Mouse (Mus musculus) MEL (cell line): ENCODE data around the gene Large2. TPM values are rescaled to one million over a fixed set of nuclear protein-coding genes. Genes with fewer than 3 reads are reported as not detected.
"Not testable (repeated sequence)": the region's sequence is repeated elsewhere in the genome, so short reads cannot be mapped to it uniquely, and the experiment has no call there.

Experiments
- DNase-seq: peaks from one replicate; pipeline ENCODE4 v3.0.0; 2011; ENCODE audit warnings: low read depth, low spot score
- H3K27ac ChIP-seq: 2 replicates; pipeline ENCODE4 v1.5.1; 2012; ENCODE audit warnings: low read depth, mild to moderate bottlenecking, control low read depth, low read length, moderate library complexity; ENCODE audit not compliant: control insufficient read depth
- H3K27me3 ChIP-seq, 2 experiments: fragments of 150-350 bp in 1 of 2; sonication (generic) in 1 of 2; 2 replicates each; pipeline ENCODE4 v1.6.1; 2012; ENCODE audit warnings: low read length in 2 of 2, mild to moderate bottlenecking in 2 of 2, improper control_type of control experiment in 1 of 2, moderate library complexity in 1 of 2; ENCODE audit not compliant: insufficient read depth in 2 of 2, control insufficient read depth in 1 of 2
- H3K36me3 ChIP-seq, 2 experiments: 2 replicates each; pipeline ENCODE4 v1.6.1; 2012 to 2014; ENCODE audit warnings: low read length in 2 of 2, improper control_type of control experiment in 1 of 2, inconsistent platforms in 1 of 2, mild to moderate bottlenecking in 1 of 2; ENCODE audit not compliant: insufficient read depth in 2 of 2, control insufficient read depth in 1 of 2
- H3K4me1 ChIP-seq, 2 experiments: fragments of 150-350 bp in 1 of 2; sonication (generic) in 1 of 2; 2 replicates each; pipeline ENCODE4 v1.6.1; 2012; ENCODE audit warnings: low read length in 2 of 2, improper control_type of control experiment in 1 of 2, mild to moderate bottlenecking in 1 of 2; ENCODE audit not compliant: insufficient read depth in 2 of 2, control insufficient read depth in 1 of 2
- H3K4me3 ChIP-seq, 2 experiments: fragments of 150-350 bp in 1 of 2; sonication (generic) in 1 of 2; 2 replicates each; pipeline ENCODE4 v1.5.1; 2012; ENCODE audit warnings: low read depth in 2 of 2, low read length in 2 of 2, mild to moderate bottlenecking in 2 of 2, moderate library complexity in 2 of 2, control low read depth in 1 of 2, improper control_type of control experiment in 1 of 2; ENCODE audit not compliant: control insufficient read depth in 1 of 2, insufficient read depth in 1 of 2
- H3K79me2 ChIP-seq: 2 replicates; pipeline ENCODE4 v1.6.1; 2012; ENCODE audit warnings: mild to moderate bottlenecking, low read length, moderate library complexity; ENCODE audit not compliant: control insufficient read depth, poor library complexity, insufficient read depth
- H3K9ac ChIP-seq: 2 replicates; pipeline ENCODE4 v1.6.1; 2012; ENCODE audit warnings: low read depth, mild to moderate bottlenecking, control low read depth, low read length, moderate library complexity; ENCODE audit not compliant: control insufficient read depth, poor library complexity, severe bottlenecking
- H3K9me3 ChIP-seq: fragments of 150-350 bp; sonication (generic); replicated peaks from 2 replicates; pipeline ENCODE4 v1.6.1; 2012; ENCODE audit warnings: mild to moderate bottlenecking, low read length, improper control_type of control experiment, moderate library complexity; ENCODE audit not compliant: insufficient read depth
- ETS1 ChIP-seq: IDR thresholded peaks from 2 replicates; pipeline ENCODE4 v1.6.1; 2012; ENCODE audit warnings: low read depth, mild to moderate bottlenecking, inconsistent platforms, low read length, improper control_type of control experiment, moderate library complexity
- JUND ChIP-seq: IDR thresholded peaks from 2 replicates; pipeline ENCODE4 v1.6.1; 2011; ENCODE audit warnings: low read depth, mild to moderate bottlenecking, improper control_type of control experiment, low read length
- POLR2A ChIP-seq, 2 experiments: IDR thresholded peaks; 2 replicates each; pipeline ENCODE4 v1.6.1; 2011 to 2012; ENCODE audit warnings: low read length in 2 of 2, mild to moderate bottlenecking in 2 of 2, control low read depth in 1 of 2, improper control_type of control experiment in 1 of 2, low read depth in 1 of 2, moderate library complexity in 1 of 2; ENCODE audit not compliant: control insufficient read depth in 1 of 2, insufficient read depth in 1 of 2, poor library complexity in 1 of 2
- POLR2AphosphoS5 ChIP-seq: IDR thresholded peaks from 2 replicates; pipeline ENCODE4 v1.6.1; 2012; ENCODE audit warnings: low read depth, borderline replicate concordance, mild to moderate bottlenecking, inconsistent platforms, low read length, moderate library complexity, mixed read lengths
- RCOR1 ChIP-seq: IDR thresholded peaks from 2 replicates; pipeline ENCODE4 v1.6.1; 2012; ENCODE audit warnings: low read depth, mild to moderate bottlenecking, inconsistent platforms, low read length, improper control_type of control experiment
- SIN3A ChIP-seq: IDR thresholded peaks from 2 replicates; pipeline ENCODE4 v1.6.1; 2012; ENCODE audit warnings: low read length, improper control_type of control experiment, inconsistent platforms
- TAL1 ChIP-seq: IDR thresholded peaks from 2 replicates; pipeline ENCODE4 v1.6.1; 2012; ENCODE audit warnings: mild to moderate bottlenecking, inconsistent platforms, low read length, moderate library complexity, mixed read lengths
- TCF12 ChIP-seq: IDR thresholded peaks from 2 replicates; pipeline ENCODE4 v1.6.1; 2014; ENCODE audit warnings: low read depth, mild to moderate bottlenecking, inconsistent platforms, low read length, improper control_type of control experiment, moderate library complexity
- ZC3H11A ChIP-seq: IDR thresholded peaks from 2 replicates; pipeline ENCODE4 v1.6.1; 2012; ENCODE audit warnings: low read depth, mild to moderate bottlenecking, inconsistent platforms, low read length, improper control_type of control experiment
- polyA plus RNA-seq, 2 experiments: library from polyadenylated mRNA; stranded (reverse) in 1 of 2; unstranded in 1 of 2; fragments of >175 nt in 1 of 2; fragments of >200 nt in 1 of 2; gene quantifications; 2 replicates each; pipeline versions ENCODE4 v1.2.1 to v1.2.4; 2012; ENCODE audit warnings: low replicate concordance in 2 of 2, low read depth in 1 of 2; ENCODE audit not compliant: insufficient read length in 2 of 2, insufficient read depth in 1 of 2, missing spikeins in 1 of 2
- total RNA-seq: library from RNA; depleted of rRNA; stranded (reverse); fragments of 300-350 nt; gene quantifications from 2 replicates; pipeline ENCODE4 v1.2.3, GENCODE M21; 2012

Gene Large2
- total and polyA plus RNA-seq, 3 experiments = 0.03 TPM; not detected in 2

- TF ChIP-seq POLR2AphosphoS5 (no peak), RCOR1 (no peak), TCF12 (no peak), ZC3H11A (no peak), ETS1 (no peak), JUND (no peak), TAL1 (no peak), SIN3A (no peak)
- H3K9ac ChIP-seq = no peak within 1 kb of the TSS
- DNase-seq = no peak
- no peaks in the 10 kb centered on the region for H3K27me3 ChIP-seq
- no peaks in the 10 kb centered on the region for H3K79me2 ChIP-seq
- H3K9me3 ChIP-seq = no peaks in the 10 kb centered on the region
- no peak within 1 kb of the TSS for H3K27ac ChIP-seq
- H3K4me3 ChIP-seq = no peak within 1 kb of the TSS
- 0 out of 4 replicates have a peak, but pooled peaks cover 0 to 5% of the 10 kb centered on the region in 2 experiments for H3K4me1 ChIP-seq
- H3K36me3 ChIP-seq = no peaks in the 10 kb centered on the region; a peak in 3 of 4 replicates
Observed at GRCm38 (mm10) chr2:92401091-92401561, 26.5 kb upstream of the Large2 start, which contains the start of gene Mapk8ip1. Gene Mapk8ip1, minus strand, starts transcription at chr2:92401263.

GRCm38 (mm10) chr2:92400682-92401081, 26.0 kb upstream of the Large2 start:
- H3K9me3 ChIP-seq = no peaks in the 10 kb centered on the region
- no peaks in the 10 kb centered on the region for H3K79me2 ChIP-seq
- no peak overlapping the region for H3K4me3 ChIP-seq
- no peak overlapping the region for H3K27ac ChIP-seq
- 0 out of 4 replicates have a peak, but pooled peaks cover 0 to 5% of the 10 kb centered on the region in 2 experiments for H3K4me1 ChIP-seq
- H3K36me3 ChIP-seq = no peaks in the 10 kb centered on the region; a peak in 3 of 4 replicates
- no peak overlapping the region for H3K9ac ChIP-seq
- no peaks in the 10 kb centered on the region for H3K27me3 ChIP-seq
- TF ChIP-seq ETS1 (no peak), POLR2A (IDR thresholded peaks at IDR 0.05; ENCODE audit: control insufficient read depth in 1 of 2, insufficient read depth in 1 of 2, low read depth in 1 of 2, low read length in 2 of 2, poor library complexity in 1 of 2) (0 out of 4 replicates have a peak, but pooled peaks of 1 of the 2 experiments have one; percentile 32)
- TF ChIP-seq, all 39 proteins: peak for 1
- no peak for DNase-seq

- H3K9ac ChIP-seq, DNase-seq, H3K79me2 ChIP-seq, H3K4me3 ChIP-seq, H3K36me3 ChIP-seq, H3K9me3 ChIP-seq, H3K4me1 ChIP-seq, H3K27me3 ChIP-seq, H3K27ac ChIP-seq: not testable (repeated sequence)
Observed at GRCm38 (mm10) chr2:92399877-92400276, 25.2 kb upstream of the Large2 start.
